Mouse (Mus musculus): ENCODE results near the gene Ifnl2. TPM values are rescaled to one million over a fixed set of nuclear protein-coding genes. Genes with fewer than 3 reads are reported as not detected.

Gene Ifnl2
- polyA plus RNA-seq, 1 experiment from 2014 or later: not detected

- Histone ChIP-seq H3K27me3 (ENCODE audit: control insufficient read depth, insufficient read depth, low read length) (0 out of 2 replicates have a peak, but pooled peaks cover 3% of the 10 kb centered on the region), H3K9me3 (ENCODE audit: control insufficient read depth, low read length) (no peaks in the 10 kb centered on the region), H3K36me3 (ENCODE audit: control insufficient read depth, insufficient read depth, low read length) (no peaks in the 10 kb centered on the region), H3K4me2 (replicated peaks; ENCODE audit: low read depth, low read length) (no peak overlapping the region), H3K4me1 (ENCODE audit: control insufficient read depth, insufficient read depth, low read length) (0 out of 2 replicates have a peak, but pooled peaks cover under 1% of the 10 kb centered on the region), H3K9ac (ENCODE audit: low read depth, low read length) (no peak overlapping the region), H3K4me3 (ENCODE audit: low read length) (no peak overlapping the region), H3K27ac (ENCODE audit: low read depth, low read length) (no peak overlapping the region)
- 84% methylated on average over 11 of the region's 11 CpGs for WGBS
- ATAC-seq (ENCODE audit: low FRiP score, low TSS enrichment): no peak
These were observed 27.4 kb downstream of the Ifnl2 start for GRCm38 (mm10) chr7:28482854-28483253.

DNA sequence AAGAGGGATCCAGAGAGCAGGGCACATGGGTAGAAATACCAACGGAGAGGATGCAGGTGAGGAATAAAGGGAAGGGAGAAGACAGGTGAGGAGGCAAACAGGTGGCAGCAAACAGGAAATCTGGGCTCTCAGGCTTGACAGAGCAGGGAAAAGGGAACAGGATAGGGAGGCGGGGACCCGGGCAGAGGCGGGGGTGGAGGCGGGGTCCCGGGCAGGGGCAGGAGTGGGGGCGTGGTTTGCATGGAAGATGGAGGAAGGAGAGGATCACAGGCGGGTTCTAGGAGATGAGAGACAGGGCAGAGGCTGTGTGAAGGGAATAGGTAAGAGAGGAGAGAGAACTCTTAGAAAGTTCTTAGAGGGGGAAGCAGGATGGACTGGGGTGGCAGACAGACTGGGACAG lies 31.4 kb downstream of the Ifnl2 start:
- peak; percentile 62; the same call in 1 of the 2 replicates for ATAC-seq (ENCODE audit: low FRiP score, low TSS enrichment)
- WGBS: 9% methylated on average over 8 of the region's 8 CpGs
- H3K4me2 ChIP-seq (replicated peaks; ENCODE audit: low read depth, low read length): no peak overlapping the region
- no peak overlapping the region for H3K4me3 ChIP-seq (ENCODE audit: low read length)
- H3K9me3 ChIP-seq (ENCODE audit: control insufficient read depth, low read length): no peaks in the 10 kb centered on the region
- no peaks in the 10 kb centered on the region for H3K4me1 ChIP-seq (ENCODE audit: control insufficient read depth, insufficient read depth, low read length)
- no peak overlapping the region for H3K9ac ChIP-seq (ENCODE audit: low read depth, low read length)
- H3K27ac ChIP-seq (ENCODE audit: low read depth, low read length): no peak overlapping the region
- H3K27me3 ChIP-seq (ENCODE audit: control insufficient read depth, insufficient read depth, low read length): no peaks in the 10 kb centered on the region
- H3K36me3 ChIP-seq (ENCODE audit: control insufficient read depth, insufficient read depth, low read length): no peaks in the 10 kb centered on the region

DNA sequence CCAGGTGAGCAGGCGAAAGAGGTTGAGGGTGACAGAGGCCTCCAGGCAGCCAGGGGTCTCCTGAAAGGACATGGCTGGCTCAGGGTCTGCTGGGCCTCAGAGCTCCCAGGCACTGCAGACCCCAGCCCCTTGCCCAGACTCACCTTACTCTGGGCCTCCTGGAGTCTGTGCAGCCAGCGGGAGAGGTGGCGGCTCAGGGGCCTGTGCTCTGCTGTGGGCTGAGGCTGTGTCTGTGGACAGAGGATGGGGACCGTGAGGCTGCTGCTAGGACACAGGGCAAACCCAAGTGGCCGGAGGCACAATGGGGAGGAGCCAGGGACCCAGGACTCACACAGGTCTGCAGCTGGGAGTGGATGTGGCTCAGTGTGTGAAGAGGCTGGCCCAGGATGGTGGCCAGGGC lies 32.9 kb downstream of the Ifnl2 start:
- no peak overlapping the region for H3K27ac ChIP-seq (ENCODE audit: low read depth, low read length)
- H3K36me3 ChIP-seq (ENCODE audit: control insufficient read depth, insufficient read depth, low read length): no peaks in the 10 kb centered on the region
- no peaks in the 10 kb centered on the region for H3K27me3 ChIP-seq (ENCODE audit: control insufficient read depth, insufficient read depth, low read length)
- no peak overlapping the region for H3K9ac ChIP-seq (ENCODE audit: low read depth, low read length)
- H3K4me2 ChIP-seq (replicated peaks; ENCODE audit: low read depth, low read length): no peak overlapping the region
- H3K4me1 ChIP-seq (ENCODE audit: control insufficient read depth, insufficient read depth, low read length): no peaks in the 10 kb centered on the region
- no peak overlapping the region for H3K4me3 ChIP-seq (ENCODE audit: low read length)
- ATAC-seq (ENCODE audit: low FRiP score, low TSS enrichment): peak; percentile 43; the same call in 1 of the 2 replicates
- 85% methylated on average over 5 of the region's 5 CpGs for WGBS
- H3K9me3 ChIP-seq (ENCODE audit: control insufficient read depth, low read length): no peaks in the 10 kb centered on the region

GRCm38 (mm10) chr7:28476191-28476590 lies 34.1 kb downstream of the Ifnl2 start:
- Histone ChIP-seq H3K36me3 (ENCODE audit: control insufficient read depth, insufficient read depth, low read length) (no peaks in the 10 kb centered on the region), H3K27me3 (ENCODE audit: control insufficient read depth, insufficient read depth, low read length) (no peaks in the 10 kb centered on the region), H3K9me3 (ENCODE audit: control insufficient read depth, low read length) (no peaks in the 10 kb centered on the region), H3K4me1 (ENCODE audit: control insufficient read depth, insufficient read depth, low read length) (no peaks in the 10 kb centered on the region), H3K4me2 (replicated peaks; ENCODE audit: low read depth, low read length) (no peak overlapping the region), H3K4me3 (ENCODE audit: low read length) (no peak overlapping the region), H3K27ac (ENCODE audit: low read depth, low read length) (no peak overlapping the region), H3K9ac (ENCODE audit: low read depth, low read length) (no peak overlapping the region)
- 88% methylated on average over 6 of the region's 6 CpGs for WGBS
- ATAC-seq (ENCODE audit: low FRiP score, low TSS enrichment): no peak

- no peak overlapping the region for H3K27ac ChIP-seq (ENCODE audit: low read depth, low read length)
- H3K9me3 ChIP-seq (ENCODE audit: control insufficient read depth, low read length): no peaks in the 10 kb centered on the region
- peak overlapping the region; percentile 88 for H3K4me2 ChIP-seq (replicated peaks; ENCODE audit: low read depth, low read length)
- WGBS: 1% methylated on average over 44 of the region's 63 CpGs
- peak overlapping the region; percentile 74 for H3K9ac ChIP-seq (ENCODE audit: low read depth, low read length)
- H3K36me3 ChIP-seq (ENCODE audit: control insufficient read depth, insufficient read depth, low read length): no peaks in the 10 kb centered on the region
- peak; percentile 86 for ATAC-seq (ENCODE audit: low FRiP score, low TSS enrichment)
- peak overlapping the region; percentile 55 for H3K4me3 ChIP-seq (ENCODE audit: low read length)
- peaks cover 3% of the 10 kb centered on the region; the same call in 1 of the 2 replicates for H3K27me3 ChIP-seq (ENCODE audit: control insufficient read depth, insufficient read depth, low read length)
- 0 out of 2 replicates have a peak, but pooled peaks cover 8% of the 10 kb centered on the region for H3K4me1 ChIP-seq (ENCODE audit: control insufficient read depth, insufficient read depth, low read length)
These were observed 43.0 kb downstream of the Ifnl2 start for GRCm38 (mm10) chr7:28467213-28467751.

DNA sequence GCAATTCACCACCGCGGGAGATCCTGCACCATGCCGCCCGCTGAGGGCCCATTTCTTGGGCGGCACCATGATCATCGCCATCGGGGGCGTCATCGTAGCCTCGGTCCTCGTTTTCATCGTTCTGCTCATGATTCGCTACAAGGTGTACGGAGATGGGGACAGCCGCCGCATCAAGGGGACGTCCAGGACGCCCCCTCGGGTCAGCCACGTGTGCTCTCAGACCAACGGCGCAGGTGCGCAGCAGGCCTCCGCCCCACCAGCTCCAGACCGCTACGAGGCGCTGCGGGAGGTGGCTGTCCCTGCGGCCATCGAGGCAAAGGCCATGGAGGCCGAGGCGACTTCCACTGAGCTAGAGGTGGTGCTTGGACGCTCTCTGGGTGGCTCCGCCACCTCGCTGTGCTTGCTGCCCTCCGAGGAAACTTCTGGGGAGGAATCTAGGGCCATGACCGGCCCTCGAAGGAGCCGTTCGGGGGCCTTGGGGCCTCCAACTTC lies 43.5 kb downstream of the Ifnl2 start:
- peak; percentile 7; the same call in 1 of the 2 replicates for ATAC-seq (ENCODE audit: low FRiP score, low TSS enrichment)
- Histone ChIP-seq H3K36me3 (ENCODE audit: control insufficient read depth, insufficient read depth, low read length) (no peaks in the 10 kb centered on the region), H3K27ac (ENCODE audit: low read depth, low read length) (no peak overlapping the region), H3K9me3 (ENCODE audit: control insufficient read depth, low read length) (no peaks in the 10 kb centered on the region), H3K27me3 (ENCODE audit: control insufficient read depth, insufficient read depth, low read length) (peaks cover 3% of the 10 kb centered on the region; the same call in 1 of the 2 replicates), H3K4me1 (ENCODE audit: control insufficient read depth, insufficient read depth, low read length) (0 out of 2 replicates have a peak, but pooled peaks cover 8% of the 10 kb centered on the region), H3K4me3 (ENCODE audit: low read length) (peak overlapping the region; percentile 55), H3K9ac (ENCODE audit: low read depth, low read length) (peak overlapping the region; percentile 74), H3K4me2 (replicated peaks; ENCODE audit: low read depth, low read length) (peak overlapping the region; percentile 88)
- WGBS: 19% methylated on average over 40 of the region's 40 CpGs

DNA sequence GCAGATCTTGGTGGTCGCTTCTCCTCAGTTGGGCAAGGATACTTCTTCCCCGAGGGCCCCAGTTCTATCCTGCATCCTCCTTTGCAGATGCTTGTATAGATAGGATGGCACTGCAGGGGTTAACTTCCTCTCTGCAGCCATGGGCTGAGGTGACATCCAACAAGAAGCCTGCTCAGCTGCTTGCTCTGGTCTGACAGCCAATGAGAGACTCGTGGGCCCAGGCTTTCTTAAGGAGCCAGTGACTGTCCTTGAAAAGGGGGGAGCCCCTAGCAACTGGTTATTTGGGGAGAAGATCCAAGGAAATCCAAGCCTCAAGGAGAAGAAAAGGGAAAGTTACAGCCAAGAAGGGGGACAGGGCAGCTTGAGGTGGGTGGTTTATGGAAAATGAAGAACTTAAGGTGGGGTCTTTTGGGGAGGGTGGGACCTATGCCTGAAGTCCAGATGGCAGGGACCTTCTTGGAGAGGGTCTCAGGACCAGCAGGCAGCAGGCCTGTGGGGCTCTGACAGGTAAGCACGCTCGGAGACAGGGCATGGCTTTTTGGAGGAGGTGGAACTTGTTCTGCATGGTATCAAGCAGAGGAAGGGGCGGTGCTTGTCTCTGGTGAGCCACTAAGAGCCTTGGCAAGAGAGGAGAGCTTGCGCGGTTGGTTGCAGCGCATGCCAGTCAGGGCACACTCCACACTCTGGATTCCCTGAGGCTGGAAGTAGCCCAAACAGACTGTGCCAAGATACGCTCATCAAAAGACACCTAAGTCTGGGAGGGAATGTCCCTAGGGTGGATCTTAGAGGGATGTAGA lies 45.6 kb downstream of the Ifnl2 start:
- peak; percentile 46; the same call in 1 of the 2 replicates for ATAC-seq (ENCODE audit: low FRiP score, low TSS enrichment)
- Histone ChIP-seq H3K27me3 (ENCODE audit: control insufficient read depth, insufficient read depth, low read length) (peaks cover 3% of the 10 kb centered on the region; the same call in 1 of the 2 replicates), H3K9me3 (ENCODE audit: control insufficient read depth, low read length) (no peaks in the 10 kb centered on the region), H3K36me3 (ENCODE audit: control insufficient read depth, insufficient read depth, low read length) (peaks cover 13% of the 10 kb centered on the region), H3K4me1 (ENCODE audit: control insufficient read depth, insufficient read depth, low read length) (0 out of 2 replicates have a peak, but pooled peaks cover 8% of the 10 kb centered on the region), H3K27ac (ENCODE audit: low read depth, low read length) (no peak overlapping the region), H3K4me3 (ENCODE audit: low read length) (no peak overlapping the region), H3K9ac (ENCODE audit: low read depth, low read length) (no peak overlapping the region), H3K4me2 (replicated peaks; ENCODE audit: low read depth, low read length) (no peak overlapping the region)
- 67% methylated on average over 10 of the region's 10 CpGs for WGBS

- Histone ChIP-seq H3K36me3 (ENCODE audit: control insufficient read depth, insufficient read depth, low read length) (peaks cover 28% of the 10 kb centered on the region), H3K27me3 (ENCODE audit: control insufficient read depth, insufficient read depth, low read length) (peaks cover 3% of the 10 kb centered on the region; the same call in 1 of the 2 replicates), H3K9me3 (ENCODE audit: control insufficient read depth, low read length) (no peaks in the 10 kb centered on the region), H3K4me3 (ENCODE audit: low read length) (no peak overlapping the region), H3K27ac (ENCODE audit: low read depth, low read length) (no peak overlapping the region), H3K4me2 (replicated peaks; ENCODE audit: low read depth, low read length) (no peak overlapping the region), H3K9ac (ENCODE audit: low read depth, low read length) (no peak overlapping the region), H3K4me1 (ENCODE audit: control insufficient read depth, insufficient read depth, low read length) (0 out of 2 replicates have a peak, but pooled peaks cover 5% of the 10 kb centered on the region)
- no peak for ATAC-seq (ENCODE audit: low FRiP score, low TSS enrichment)
- WGBS: 92% methylated on average over 2 of the region's 2 CpGs
These were observed 47.5 kb downstream of the Ifnl2 start for GRCm38 (mm10) chr7:28462769-28463168.

DNA sequence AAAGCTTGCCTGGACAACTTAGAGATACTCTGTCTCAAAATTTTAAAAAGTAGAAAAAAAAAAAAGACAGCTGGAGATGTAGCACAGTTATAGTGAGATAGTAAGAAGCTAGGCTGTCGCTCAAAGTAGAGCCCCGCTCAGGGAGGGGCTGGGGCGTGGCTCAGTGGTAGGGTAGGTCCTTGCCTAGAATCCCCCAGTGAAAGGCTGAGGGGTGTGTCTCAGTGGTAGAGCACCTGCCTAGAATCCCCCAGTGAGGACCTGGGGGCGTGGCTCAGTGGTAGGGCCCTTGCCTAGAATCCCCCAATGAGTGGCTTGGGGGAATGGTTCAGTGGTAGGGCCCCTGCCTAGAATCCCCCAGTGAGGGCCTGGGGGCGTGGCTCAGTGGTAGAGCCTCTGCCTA lies 49.9 kb downstream of the Ifnl2 start:
- Histone ChIP-seq H3K27me3 (ENCODE audit: control insufficient read depth, insufficient read depth, low read length) (no peaks in the 10 kb centered on the region), H3K36me3 (ENCODE audit: control insufficient read depth, insufficient read depth, low read length) (peaks cover 28% of the 10 kb centered on the region), H3K9me3 (ENCODE audit: control insufficient read depth, low read length) (no peaks in the 10 kb centered on the region), H3K27ac (ENCODE audit: low read depth, low read length) (no peak overlapping the region), H3K4me3 (ENCODE audit: low read length) (no peak overlapping the region), H3K4me2 (replicated peaks; ENCODE audit: low read depth, low read length) (no peak overlapping the region), H3K9ac (ENCODE audit: low read depth, low read length) (no peak overlapping the region), H3K4me1 (ENCODE audit: control insufficient read depth, insufficient read depth, low read length) (0 out of 2 replicates have a peak, but pooled peaks cover 2% of the 10 kb centered on the region)
- 91% methylated on average over 5 of the region's 5 CpGs for WGBS
- no peak for ATAC-seq (ENCODE audit: low FRiP score, low TSS enrichment)

All from kidney, embryonic 14.5 days (tissue).